ENCODE assay signal across 8 mouse cellular contexts in genomic region chr2:31950966-31951365, GRCm38 (mm10). TPM values are rescaled to one million over a fixed set of nuclear protein-coding genes. Genes with fewer than 3 reads are reported as not detected.
DNase-seq lines count a peak whose midpoint lies in the region; ATAC-seq and TF ChIP-seq lines count a peak whose summit lies in the region.

No protein-coding gene starts in this region.

- no peak for DNase-seq in liver, postnatal 0 days
- peak; percentile 18 for DNase-seq in induced T-regulatory cell, adult 2 months (ENCODE audit: low read depth)
- DNase-seq in left cerebral cortex, adult 8-10 months (ENCODE audit: low spot score in 2 of 2): no peak

- TF ChIP-seq EP300 in liver, postnatal 0 days (IDR thresholded peaks at IDR 0.05; ENCODE audit: low read depth): no peak

- H3K27ac ChIP-seq in liver, embryonic 12.5 days: no peak overlapping the region
- H3K27ac ChIP-seq in liver, postnatal 0 days (ENCODE audit: low read depth): no peak overlapping the region
- no peak overlapping the region for H3K27ac ChIP-seq in embryonic facial prominence, embryonic 15.5 days (replicated peaks)
- H3K27ac ChIP-seq in neural tube, embryonic 14.5 days (ENCODE audit: low read depth, low read length): no peak overlapping the region

- H3K4me3 ChIP-seq in liver, embryonic 12.5 days: peak overlapping the region; percentile 56
- H3K4me3 ChIP-seq in liver, postnatal 0 days (ENCODE audit: low read depth, low read length): no peak overlapping the region
- peak overlapping the region; percentile 68 for H3K4me3 ChIP-seq in embryonic facial prominence, embryonic 15.5 days (replicated peaks)
- H3K4me3 ChIP-seq in neural tube, embryonic 14.5 days (ENCODE audit: low read depth, low read length): peak overlapping the region; percentile 62

- peaks cover 67% of the 10 kb centered on the region for H3K27me3 ChIP-seq in liver, embryonic 12.5 days (replicated peaks)
- peaks cover 34% of the 10 kb centered on the region for H3K27me3 ChIP-seq in liver, postnatal 0 days (ENCODE audit: insufficient read depth, low read length)
- H3K27me3 ChIP-seq in embryonic facial prominence, embryonic 15.5 days: 0 out of 2 replicates have a peak, but pooled peaks cover 3% of the 10 kb centered on the region
- H3K27me3 ChIP-seq in neural tube, embryonic 14.5 days (ENCODE audit: control insufficient read depth, insufficient read depth, low read length): no peaks in the 10 kb centered on the region

- WGBS in liver, embryonic 12.5 days (ENCODE audit: insufficient replicate concordance): 24% methylated on average over 9 of the region's 9 CpGs
- 33% methylated on average over 9 of the region's 9 CpGs for WGBS in liver, postnatal 0 days (ENCODE audit: insufficient replicate concordance)
- 26% methylated on average over 9 of the region's 9 CpGs for WGBS in embryonic facial prominence, embryonic 15.5 days
- 28% methylated on average over 9 of the region's 9 CpGs for WGBS in neural tube, embryonic 14.5 days

- no peak for ATAC-seq in liver, embryonic 12.5 days
- ATAC-seq in liver, postnatal 0 days: no peak
- ATAC-seq in embryonic facial prominence, embryonic 15.5 days (ENCODE audit: insufficient number of reproducible peaks, low FRiP score, low TSS enrichment, low read depth): no peak
- no peak for ATAC-seq in neural tube, embryonic 14.5 days (ENCODE audit: low read depth)
- ATAC-seq in frontal cortex, adult (ENCODE audit: low TSS enrichment): no peak
- ATAC-seq in CD4-positive, CD25-positive, alpha-beta regulatory T cell, adult 4 months: no peak

- no peaks in the 10 kb centered on the region for H3K36me3 ChIP-seq in liver, embryonic 12.5 days
- no peaks in the 10 kb centered on the region for H3K36me3 ChIP-seq in liver, postnatal 0 days (replicated peaks; ENCODE audit: insufficient read depth, low read length)
- no peaks in the 10 kb centered on the region for H3K36me3 ChIP-seq in embryonic facial prominence, embryonic 15.5 days
- H3K36me3 ChIP-seq in neural tube, embryonic 14.5 days (ENCODE audit: control insufficient read depth, insufficient read depth, low read length): no peaks in the 10 kb centered on the region

- no peak for TF ChIP-seq CTCF in liver, postnatal 0 days (IDR thresholded peaks at IDR 0.05; ENCODE audit: low read depth)

- peaks cover 8% of the 10 kb centered on the region for H3K4me1 ChIP-seq in liver, embryonic 12.5 days
- peaks cover 8% of the 10 kb centered on the region; the same call in 1 of the 2 replicates for H3K4me1 ChIP-seq in liver, postnatal 0 days (ENCODE audit: insufficient read depth)
- peaks cover 21% of the 10 kb centered on the region for H3K4me1 ChIP-seq in embryonic facial prominence, embryonic 15.5 days
- peaks cover 8% of the 10 kb centered on the region for H3K4me1 ChIP-seq in neural tube, embryonic 14.5 days (ENCODE audit: control insufficient read depth, insufficient read depth, low read length)

- H3K9me3 ChIP-seq in liver, embryonic 12.5 days (replicated peaks): no peaks in the 10 kb centered on the region
- H3K9me3 ChIP-seq in liver, postnatal 0 days (ENCODE audit: low read length): no peaks in the 10 kb centered on the region
- H3K9me3 ChIP-seq in embryonic facial prominence, embryonic 15.5 days (replicated peaks): no peaks in the 10 kb centered on the region
- H3K9me3 ChIP-seq in neural tube, embryonic 14.5 days (ENCODE audit: control insufficient read depth, low read length): no peaks in the 10 kb centered on the region

- H3K4me2 ChIP-seq in liver, embryonic 12.5 days: peak overlapping the region; percentile 74
- no peak overlapping the region for H3K4me2 ChIP-seq in liver, postnatal 0 days (ENCODE audit: low read depth, low read length)
- H3K4me2 ChIP-seq in embryonic facial prominence, embryonic 15.5 days (replicated peaks): peak overlapping the region; percentile 99
- H3K4me2 ChIP-seq in neural tube, embryonic 14.5 days (ENCODE audit: low read depth, low read length): peak overlapping the region; percentile 96

- no peak overlapping the region for H3K9ac ChIP-seq in liver, embryonic 12.5 days
- no peak overlapping the region for H3K9ac ChIP-seq in liver, postnatal 0 days (replicated peaks)
- no peak overlapping the region for H3K9ac ChIP-seq in embryonic facial prominence, embryonic 15.5 days
- H3K9ac ChIP-seq in neural tube, embryonic 14.5 days (replicated peaks; ENCODE audit: low read depth, low read length): peak overlapping the region; percentile 72; the same call in 1 of the 2 replicates

RNA-seq across cellular contexts. Expression of gene Aif1l, which starts 1.0 kb away (rescaled TPM):
- polyA plus RNA-seq in liver, embryonic 12.5 days (2016; fragmentation: Nextera tagmentation; extraction: Ambion mirVana): 5.1 and 5.2 TPM in 2 replicates
- 0.39 and 0.94 TPM in 2 replicates for polyA plus RNA-seq in liver, postnatal 0 days (2015; fragmentation: Nextera tagmentation; extraction: Ambion mirVana)
- 23.8 and 26.6 TPM in 2 replicates for polyA plus RNA-seq in embryonic facial prominence, embryonic 15.5 days (2015; fragmentation: Nextera tagmentation; extraction: Ambion mirVana)
- 17.8 and 22.1 TPM in 2 replicates for polyA plus RNA-seq in neural tube, embryonic 14.5 days (2014; fragmentation: Nextera tagmentation; extraction: Ambion mirVana)
- 1 to 10 TPM; 8.2 to 9.7 (median 9.2) TPM for total RNA-seq in left cerebral cortex, adult 8-10 months (2022)
- under 1 TPM in 1 of 2 experiments, not detected in 1; 0.56 TPM for polyA plus RNA-seq in CD4-positive, CD25-positive, alpha-beta regulatory T cell, adult 4 months (2017; shearing (Covaris generic))

RNA-seq across cellular contexts. Expression of gene Nup214, which starts 23.3 kb away (rescaled TPM):
- polyA plus RNA-seq in liver, embryonic 12.5 days (2016; fragmentation: Nextera tagmentation; extraction: Ambion mirVana): 67.8 and 70.7 TPM in 2 replicates
- polyA plus RNA-seq in liver, postnatal 0 days (2015; fragmentation: Nextera tagmentation; extraction: Ambion mirVana): 20.8 and 31.2 TPM in 2 replicates
- polyA plus RNA-seq in embryonic facial prominence, embryonic 15.5 days (2015; fragmentation: Nextera tagmentation; extraction: Ambion mirVana): 77.4 and 86.8 TPM in 2 replicates
- 54.5 and 59.9 TPM in 2 replicates for polyA plus RNA-seq in neural tube, embryonic 14.5 days (2014; fragmentation: Nextera tagmentation; extraction: Ambion mirVana)
- 10 to 100 TPM; 50.5 to 74.7 (median 65.5) TPM for total RNA-seq in left cerebral cortex, adult 8-10 months (2022)
- 100 to 1,000 TPM in 1 of 2 experiments, 10 to 100 TPM in 1; 87.6 to 102 TPM for polyA plus RNA-seq in CD4-positive, CD25-positive, alpha-beta regulatory T cell, adult 4 months (2017; shearing (Covaris generic))
